Mouse (Mus musculus): ENCODE measurements around the gene Tmprss2. TPM values are rescaled to one million over a fixed set of nuclear protein-coding genes. Genes with fewer than 3 reads are reported as not detected.

Gene Tmprss2
- polyA plus RNA-seq, 1 experiment from 2014 or later: 9.4 TPM

DNA sequence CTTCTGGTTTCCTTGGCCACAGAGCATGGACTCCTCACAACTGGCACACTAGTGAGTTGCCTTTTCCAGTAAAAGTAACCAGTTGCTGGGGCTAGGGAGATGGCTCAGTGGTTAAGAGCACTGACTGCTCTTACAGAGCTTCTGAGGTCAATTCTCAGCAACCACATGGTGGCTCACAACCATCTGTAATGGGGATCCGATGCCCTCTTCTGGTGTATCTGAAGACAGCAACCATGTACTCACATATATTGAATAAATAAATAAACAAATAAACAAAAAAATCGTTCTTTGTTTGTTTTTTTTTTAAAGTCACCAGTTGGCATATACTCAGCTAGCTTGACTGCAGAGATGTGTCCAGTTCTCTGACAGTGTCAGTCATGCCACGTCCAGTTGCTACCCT, 94.7 kb downstream of the Tmprss2 start:
- H3K9ac ChIP-seq: no peak overlapping the region
- no peaks in the 10 kb centered on the region for H3K9me3 ChIP-seq
- no peak overlapping the region for H3K27ac ChIP-seq
- WGBS: 70% methylated on average over 3 of the region's 3 CpGs
- no peak for ATAC-seq (ENCODE audit: borderline replicate concordance, extremely low read depth, low FRiP score, low TSS enrichment)
- 0 out of 2 replicates have a peak, but pooled peaks cover 3% of the 10 kb centered on the region for H3K4me1 ChIP-seq
- H3K27me3 ChIP-seq: no peaks in the 10 kb centered on the region
- no peak overlapping the region for H3K4me3 ChIP-seq
- no peaks in the 10 kb centered on the region for H3K36me3 ChIP-seq
- H3K4me2 ChIP-seq: no peak overlapping the region

Other genes starting within 250 kb of the Tmprss2 start
- 0.19 and 0.30 TPM in 2 replicates for gene Mx1, start 148.3 kb downstream of the Tmprss2 start, polyA plus RNA-seq (2015; fragmentation: Nextera tagmentation; extraction: Ambion mirVana)
- gene Fam3b, start 96.4 kb downstream of the Tmprss2 start, polyA plus RNA-seq (2015; fragmentation: Nextera tagmentation; extraction: Ambion mirVana): not detected in 2 replicates
- 15.5 and 16.0 TPM in 2 replicates for gene Ripk4, start 152.6 kb upstream of the Tmprss2 start, polyA plus RNA-seq (2015; fragmentation: Nextera tagmentation; extraction: Ambion mirVana)
- 9.5 and 10.9 TPM in 2 replicates for gene Prdm15, start 240.7 kb upstream of the Tmprss2 start, polyA plus RNA-seq (2015; fragmentation: Nextera tagmentation; extraction: Ambion mirVana)